30 mouse cellular contexts compared by ENCODE assay signal in the genomic region with DNA sequence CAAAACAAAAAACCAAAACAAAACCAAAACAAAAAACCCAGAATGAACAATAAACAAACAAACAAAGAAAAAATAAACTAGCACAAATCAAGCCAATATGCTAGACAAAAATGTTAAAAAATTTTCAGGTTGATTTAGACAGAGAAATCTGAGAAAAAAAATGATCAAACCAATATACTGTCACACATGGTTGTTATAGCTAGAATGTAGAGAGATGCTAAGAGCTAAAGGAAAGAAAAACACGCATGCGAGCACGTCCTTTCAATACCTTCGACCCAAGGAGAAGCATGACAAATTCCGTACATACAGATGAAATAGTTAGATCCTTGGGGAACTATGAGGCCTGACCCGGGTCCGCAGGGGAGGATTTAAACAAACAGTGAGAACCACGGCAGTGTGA. TPM values are rescaled to one million over a fixed set of nuclear protein-coding genes. Genes with fewer than 3 reads are reported as not detected.
"Had no signal": no experiment of that assay in that cellular context is flagged by ENCODE, and none has a peak within 500 bp of the region (broad histone marks: within the 10 kb centered on the region; RNA-seq: fewer than 3 reads in every experiment).

TSS of gene Gm10959 (minus strand) at position 101 of the 400 bp plus-strand sequence.

- H3K9me3 ChIP-seq: liver, embryonic 15.5 days; lung, embryonic 15.5 days; midbrain, embryonic 10.5 days; midbrain, embryonic 12.5 days; neural tube, embryonic 13.5 days; neural tube, embryonic 15.5 days had no signal

- H3K27ac ChIP-seq: liver, embryonic 15.5 days; lung, embryonic 15.5 days; macrophage; midbrain, embryonic 10.5 days; midbrain, embryonic 12.5 days; neural tube, embryonic 13.5 days; neural tube, embryonic 15.5 days had no signal

- ATAC-seq: liver, postnatal 0 days; lung, postnatal 0 days; midbrain, embryonic 16.5 days had no signal

- DNase-seq: liver, postnatal 0 days; lung, adult 2 months; lung, postnatal 14 days; lung, postnatal 36 days; midbrain, embryonic 14.5 days; retina, postnatal 1 day; right cerebral cortex, adult 18-20 months; right cerebral cortex, postnatal 25 days; right cerebral cortex, postnatal 4 days; spleen, adult 18-20 months; thymus, adult 2 months; thymus, postnatal 25 days; thymus, postnatal 4 days had no signal

- H3K4me2 ChIP-seq: liver, embryonic 15.5 days; lung, embryonic 15.5 days; midbrain, embryonic 12.5 days; neural tube, embryonic 13.5 days; neural tube, embryonic 15.5 days had no signal

- H3K27me3 ChIP-seq: liver, embryonic 15.5 days; lung, embryonic 15.5 days; midbrain, embryonic 12.5 days; neural tube, embryonic 13.5 days; neural tube, embryonic 15.5 days had no signal

- H3K4me3 ChIP-seq: liver, embryonic 15.5 days; lung, embryonic 15.5 days; midbrain, embryonic 10.5 days; midbrain, embryonic 12.5 days; myocyte; neural tube, embryonic 13.5 days; neural tube, embryonic 15.5 days had no signal

- H3K4me1 ChIP-seq: midbrain, embryonic 12.5 days; neural tube, embryonic 13.5 days had no signal

- H3K36me3 ChIP-seq: liver, embryonic 15.5 days; lung, embryonic 15.5 days; midbrain, embryonic 10.5 days; midbrain, embryonic 12.5 days; neural tube, embryonic 13.5 days; neural tube, embryonic 15.5 days had no signal

- H3K9ac ChIP-seq: liver, embryonic 15.5 days; liver, postnatal 0 days; lung, embryonic 15.5 days; midbrain, embryonic 12.5 days; neural tube, embryonic 13.5 days; neural tube, embryonic 15.5 days had no signal

RNA-seq across cellular contexts. Expression of gene Gm10959, which starts in this region (rescaled TPM):
- total RNA-seq: megakaryocyte, adult 5-6 weeks; megakaryocyte-erythroid progenitor cell, adult 5-6 weeks had no signal
- polyA plus RNA-seq: liver, embryonic 15.5 days; liver, postnatal 0 days; lung, adult 2 months; lung, embryonic 15.5 days; lung, postnatal 0 days; macrophage; midbrain, embryonic 10.5 days; midbrain, embryonic 12.5 days; midbrain, embryonic 14.5 days; midbrain, embryonic 16.5 days; myocyte; neural tube, embryonic 11.5 days; neural tube, embryonic 13.5 days; neural tube, embryonic 15.5 days; small intestine, adult 2 months; stomach, embryonic 14.5 days; testis, adult 2 months; thymus, adult 2 months; urinary bladder, adult 2 months had no signal
